Mouse (Mus musculus) E14TG2a.4 (cell line): ENCODE measurements around the gene Prdm8.

Experiments used
- CTCF ChIP-seq: conservative IDR thresholded peaks from 2 replicates; pipeline ENCODE4 v1.5.1; 2014; ENCODE audit warnings: low read length
- NANOG ChIP-seq: IDR thresholded peaks from 2 replicates; pipeline ENCODE4 v1.6.1; 2014; ENCODE audit warnings: borderline replicate concordance, low read length, mixed read lengths

- TF ChIP-seq CTCF (no peak), NANOG (no peak)
Observed at GRCm38 (mm10) chr5:98184971-98185805, 18.2 kb downstream of the Prdm8 start.
